Mouse (Mus musculus): ENCODE results near the gene Gemin6. TPM values are rescaled to one million over a fixed set of nuclear protein-coding genes. Genes with fewer than 3 reads are reported as not detected.
"Not testable (repeated sequence)": the region's sequence is repeated elsewhere in the genome, so short reads cannot be mapped to it uniquely, and the experiment has no call there.

The Gemin6 gene
- polyA plus RNA-seq, 1 experiment from 2014 or later: 40.7 TPM

DNA sequence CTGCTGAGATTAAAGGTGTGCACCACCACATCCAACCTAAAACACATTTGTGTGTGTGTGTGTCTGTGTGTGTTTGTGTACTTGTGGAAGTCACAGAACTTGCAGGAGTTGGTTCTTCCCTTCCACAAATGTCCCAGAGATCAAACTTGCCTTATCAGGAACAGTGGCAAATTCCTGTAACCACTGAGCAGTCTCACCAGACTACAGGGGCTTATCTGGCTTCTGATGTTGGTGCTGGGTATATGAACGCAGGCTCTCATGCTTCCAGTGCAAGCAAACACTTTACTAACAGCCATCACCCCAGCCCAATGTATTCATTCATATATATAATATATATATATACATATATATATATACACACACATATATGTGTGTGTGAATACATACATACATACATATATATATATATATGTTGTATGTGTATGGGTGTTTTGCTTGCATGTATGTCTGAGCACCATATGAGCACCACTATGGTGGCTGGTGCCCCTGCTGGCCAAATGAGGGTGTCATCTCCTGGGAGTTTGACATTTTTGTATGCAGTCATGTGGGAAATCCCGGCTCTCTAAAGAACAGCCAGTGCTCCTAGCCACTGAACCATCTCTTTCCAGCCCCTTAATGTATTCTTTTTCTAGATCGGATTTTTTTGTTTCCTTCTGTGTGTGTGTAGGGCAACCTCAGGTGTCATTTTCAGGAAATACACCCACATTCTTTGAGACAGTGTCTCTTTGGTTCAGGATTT, 2.2 kb upstream of the Gemin6 start:
- Histone ChIP-seq H3K9me3 (ENCODE audit: control insufficient read depth, low read depth, low read length) (no peaks in the 10 kb centered on the region), H3K27me3 (ENCODE audit: control insufficient read depth, insufficient read depth, low read length) (no peaks in the 10 kb centered on the region), H3K4me1 (ENCODE audit: control insufficient read depth, insufficient read depth, low read length) (no peaks in the 10 kb centered on the region), H3K4me2 (replicated peaks; ENCODE audit: low read depth, low read length) (no peak overlapping the region), H3K9ac (replicated peaks; ENCODE audit: low read depth, low read length) (no peak overlapping the region), H3K27ac (ENCODE audit: low read length) (no peak overlapping the region), H3K36me3 (ENCODE audit: control insufficient read depth, insufficient read depth, low read length) (no peaks in the 10 kb centered on the region; the same call in 1 of the 2 replicates), H3K4me3 (ENCODE audit: low read depth, low read length) (no peak overlapping the region)
- 78% methylated on average over 3 of the region's 3 CpGs for WGBS
- ATAC-seq (ENCODE audit: insufficient number of reproducible peaks, insufficient read depth, low FRiP score, low read depth): no peak

DNA sequence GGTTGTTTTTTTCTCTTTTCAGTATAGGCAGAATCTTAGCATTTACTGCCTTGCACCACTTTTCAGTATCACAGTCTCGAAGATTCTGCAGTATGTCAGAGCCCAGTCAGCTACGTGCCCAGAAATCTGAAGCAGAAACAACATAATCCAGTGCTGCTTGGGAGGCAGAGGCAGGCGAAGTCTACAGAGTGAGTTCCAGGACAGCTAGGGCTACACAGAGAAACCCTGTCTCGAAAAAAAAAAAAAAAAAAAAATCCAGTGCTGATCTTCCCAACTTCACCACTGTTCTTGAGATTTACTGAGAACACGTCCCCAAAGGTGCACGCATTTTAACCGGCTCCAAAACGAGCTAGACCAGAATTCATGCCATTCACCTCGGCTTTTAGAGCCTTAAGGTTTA, 412 bp upstream of the Gemin6 start:
- no peaks in the 10 kb centered on the region for H3K27me3 ChIP-seq (ENCODE audit: control insufficient read depth, insufficient read depth, low read length)
- WGBS: 8% methylated on average over 9 of the region's 9 CpGs
- peak overlapping the region; percentile 63 for H3K9ac ChIP-seq (replicated peaks; ENCODE audit: low read depth, low read length)
- H3K4me1 ChIP-seq (ENCODE audit: control insufficient read depth, insufficient read depth, low read length): no peaks in the 10 kb centered on the region
- peak overlapping the region; percentile 95; the same call in 1 of the 2 replicates for H3K27ac ChIP-seq (ENCODE audit: low read length)
- H3K4me2 ChIP-seq (replicated peaks; ENCODE audit: low read depth, low read length): peak overlapping the region; percentile 60
- H3K4me3 ChIP-seq (ENCODE audit: low read depth, low read length): peak overlapping the region; percentile 52
- H3K36me3 ChIP-seq (ENCODE audit: control insufficient read depth, insufficient read depth, low read length): no peaks in the 10 kb centered on the region; the same call in 1 of the 2 replicates
- H3K9me3 ChIP-seq (ENCODE audit: control insufficient read depth, low read depth, low read length): no peaks in the 10 kb centered on the region
- 0 out of 2 replicates have a peak, but pooled peaks have one; percentile 40 for ATAC-seq (ENCODE audit: insufficient number of reproducible peaks, insufficient read depth, low FRiP score, low read depth)

DNA sequence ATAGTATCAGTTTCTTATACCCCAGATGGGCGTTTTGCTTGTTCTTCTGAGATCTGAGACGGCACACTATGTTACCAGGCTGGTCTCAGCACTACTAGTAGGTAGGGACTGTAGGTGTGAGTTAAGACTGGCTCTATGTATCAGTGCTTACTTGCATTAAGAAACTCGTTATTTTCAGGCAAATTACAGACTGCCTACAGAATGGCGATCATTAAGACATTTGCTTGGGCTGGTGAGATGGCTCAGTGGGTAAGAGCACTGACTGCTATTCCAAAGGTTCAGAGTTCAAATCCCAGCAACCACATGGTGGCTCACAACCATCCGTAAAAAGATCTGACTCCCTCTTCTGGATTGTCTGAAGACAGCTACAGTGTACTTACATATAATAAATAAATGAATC, 901 bp downstream of the Gemin6 start:
- not testable (repeated sequence) for ATAC-seq (ENCODE audit: insufficient number of reproducible peaks, insufficient read depth, low FRiP score, low read depth); H3K36me3 ChIP-seq (ENCODE audit: control insufficient read depth, insufficient read depth, low read length); H3K4me1 ChIP-seq (ENCODE audit: control insufficient read depth, insufficient read depth, low read length); H3K27me3 ChIP-seq (ENCODE audit: control insufficient read depth, insufficient read depth, low read length); H3K9me3 ChIP-seq (ENCODE audit: control insufficient read depth, low read depth, low read length)
- Histone ChIP-seq H3K4me3 (ENCODE audit: low read depth, low read length) (peak overlapping the region; percentile 52), H3K9ac (replicated peaks; ENCODE audit: low read depth, low read length) (peak overlapping the region; percentile 63), H3K27ac (ENCODE audit: low read length) (peak overlapping the region; percentile 95; the same call in 1 of the 2 replicates), H3K4me2 (replicated peaks; ENCODE audit: low read depth, low read length) (peak overlapping the region; percentile 60)
- WGBS: 36% methylated on average over 4 of the region's 5 CpGs

DNA sequence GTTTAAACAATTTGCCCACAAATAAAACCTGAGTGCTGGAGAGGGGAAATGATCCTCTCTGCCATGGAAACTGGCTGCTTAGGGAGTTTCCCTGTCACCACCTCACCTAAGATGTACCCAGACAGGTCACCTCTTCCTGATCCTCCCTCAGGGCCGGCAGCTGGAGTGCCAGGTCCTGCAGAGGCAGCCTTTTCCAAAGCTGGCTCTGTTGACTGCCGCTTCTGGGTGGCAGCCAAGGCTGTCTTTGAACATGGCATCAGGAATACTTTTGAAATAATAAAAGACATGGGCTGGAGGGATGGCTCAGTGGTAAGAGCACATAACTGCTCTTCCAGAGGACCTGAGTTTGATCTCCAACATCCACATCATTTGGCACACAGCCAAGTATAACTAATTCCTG, 5.2 kb downstream of the Gemin6 start:
- H3K9me3 ChIP-seq (ENCODE audit: control insufficient read depth, low read depth, low read length): no peaks in the 10 kb centered on the region
- H3K27me3 ChIP-seq (ENCODE audit: control insufficient read depth, insufficient read depth, low read length): no peaks in the 10 kb centered on the region
- ATAC-seq (ENCODE audit: insufficient number of reproducible peaks, insufficient read depth, low FRiP score, low read depth): no peak
- H3K36me3 ChIP-seq (ENCODE audit: control insufficient read depth, insufficient read depth, low read length): peaks cover 3% of the 10 kb centered on the region; the same call in 1 of the 2 replicates
- H3K9ac ChIP-seq (replicated peaks; ENCODE audit: low read depth, low read length): no peak overlapping the region
- H3K4me3 ChIP-seq (ENCODE audit: low read depth, low read length): no peak overlapping the region
- H3K4me1 ChIP-seq (ENCODE audit: control insufficient read depth, insufficient read depth, low read length): no peaks in the 10 kb centered on the region
- H3K27ac ChIP-seq (ENCODE audit: low read length): no peak overlapping the region
- H3K4me2 ChIP-seq (replicated peaks; ENCODE audit: low read depth, low read length): no peak overlapping the region
- WGBS: 78% methylated on average over 2 of the region's 2 CpGs

DNA sequence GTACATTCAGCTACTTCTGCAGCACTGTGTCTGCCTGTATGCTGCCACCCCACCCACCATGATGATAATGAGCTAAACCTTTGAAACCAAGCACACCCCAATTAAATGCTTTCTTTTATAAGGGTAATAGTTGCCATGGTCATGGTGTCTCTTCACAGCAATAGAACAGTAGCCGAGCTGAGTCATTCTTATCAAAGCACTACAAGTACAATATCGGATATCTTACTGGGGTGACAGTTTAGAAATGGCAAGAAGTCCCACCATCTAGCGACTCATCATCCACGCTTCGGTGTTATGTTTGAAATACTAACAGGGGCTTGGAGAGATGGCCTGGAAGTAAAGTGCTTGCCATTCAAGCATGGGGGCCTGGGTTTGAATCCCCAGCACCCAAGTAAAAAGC, 9.6 kb downstream of the Gemin6 start:
- Histone ChIP-seq H3K36me3 (ENCODE audit: control insufficient read depth, insufficient read depth, low read length) (peaks cover 8% of the 10 kb centered on the region), H3K4me2 (replicated peaks; ENCODE audit: low read depth, low read length) (no peak overlapping the region), H3K9me3 (ENCODE audit: control insufficient read depth, low read depth, low read length) (no peaks in the 10 kb centered on the region), H3K4me3 (ENCODE audit: low read depth, low read length) (no peak overlapping the region), H3K27me3 (ENCODE audit: control insufficient read depth, insufficient read depth, low read length) (no peaks in the 10 kb centered on the region), H3K27ac (ENCODE audit: low read length) (no peak overlapping the region), H3K4me1 (ENCODE audit: control insufficient read depth, insufficient read depth, low read length) (no peaks in the 10 kb centered on the region), H3K9ac (replicated peaks; ENCODE audit: low read depth, low read length) (no peak overlapping the region)
- ATAC-seq (ENCODE audit: insufficient number of reproducible peaks, insufficient read depth, low FRiP score, low read depth): no peak
- over 99% methylated on average over 5 of the region's 5 CpGs for WGBS

DNA sequence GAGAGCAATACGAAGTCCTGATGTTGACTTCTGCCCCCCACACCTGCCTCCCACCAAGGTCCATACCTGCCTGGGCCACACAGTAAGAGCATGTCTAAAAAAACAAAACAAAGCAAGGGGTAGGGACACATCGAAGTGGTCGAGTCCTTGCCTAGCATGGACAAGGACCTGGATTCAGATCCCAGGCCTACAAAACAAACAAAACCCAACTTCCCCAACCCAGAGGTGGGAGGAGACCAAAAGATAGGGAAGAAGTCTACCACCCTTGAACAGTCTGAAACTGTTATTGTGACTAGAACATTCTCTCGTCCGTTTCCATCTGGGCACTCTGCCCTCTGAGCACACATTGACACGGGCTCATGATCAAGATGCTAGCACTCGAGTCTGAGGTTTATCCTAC, 10.1 kb downstream of the Gemin6 start:
- Histone ChIP-seq H3K4me1 (ENCODE audit: control insufficient read depth, insufficient read depth, low read length) (no peaks in the 10 kb centered on the region), H3K9me3 (ENCODE audit: control insufficient read depth, low read depth, low read length) (no peaks in the 10 kb centered on the region), H3K9ac (replicated peaks; ENCODE audit: low read depth, low read length) (no peak overlapping the region), H3K36me3 (ENCODE audit: control insufficient read depth, insufficient read depth, low read length) (peaks cover 11% of the 10 kb centered on the region), H3K27me3 (ENCODE audit: control insufficient read depth, insufficient read depth, low read length) (no peaks in the 10 kb centered on the region), H3K27ac (ENCODE audit: low read length) (no peak overlapping the region), H3K4me2 (replicated peaks; ENCODE audit: low read depth, low read length) (no peak overlapping the region), H3K4me3 (ENCODE audit: low read depth, low read length) (no peak overlapping the region)
- WGBS: 80% methylated on average over 7 of the region's 7 CpGs
- no peak for ATAC-seq (ENCODE audit: insufficient number of reproducible peaks, insufficient read depth, low FRiP score, low read depth)

DNA sequence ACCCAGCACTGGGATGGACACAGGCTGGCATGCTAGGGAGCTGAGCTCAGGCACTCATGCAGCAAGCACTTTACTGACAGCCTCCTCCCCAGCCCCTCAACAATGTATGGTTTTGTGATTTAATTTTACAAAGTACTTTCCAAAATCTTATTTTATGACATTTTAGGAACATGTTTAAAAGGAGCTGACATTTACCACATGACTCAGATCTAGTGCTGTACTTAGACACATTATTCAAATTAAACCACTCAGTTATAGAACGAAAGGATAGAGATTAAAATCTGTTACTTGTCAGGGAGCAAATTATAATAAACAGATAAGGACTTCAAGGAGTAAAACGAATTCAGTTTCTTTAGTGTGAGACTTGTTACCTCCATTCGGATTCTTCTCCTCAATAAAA, 11.2 kb downstream of the Gemin6 start:
- H3K27me3 ChIP-seq (ENCODE audit: control insufficient read depth, insufficient read depth, low read length): no peaks in the 10 kb centered on the region
- 71% methylated on average over 3 of the region's 3 CpGs for WGBS

DNA sequence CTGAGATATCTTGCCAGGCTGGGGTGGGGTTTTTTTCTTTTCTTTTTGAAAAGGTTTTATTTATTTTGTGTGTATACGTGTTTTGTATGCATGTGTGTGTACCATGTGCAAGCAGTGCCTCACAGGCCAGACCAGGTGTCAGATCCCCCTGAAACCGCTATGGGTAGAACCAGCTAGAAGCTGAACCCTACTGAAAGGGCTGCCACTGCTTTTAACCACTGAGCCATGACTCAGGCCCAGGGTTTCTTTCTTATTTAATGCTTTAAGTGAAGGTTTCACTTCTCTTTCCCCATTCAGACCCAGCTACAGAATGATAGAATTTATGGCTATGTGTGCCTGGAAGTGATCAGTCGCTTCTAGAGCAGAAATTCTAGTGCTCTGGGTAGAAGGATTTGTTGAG, 12.6 kb downstream of the Gemin6 start:
- Histone ChIP-seq H3K27me3 (ENCODE audit: control insufficient read depth, insufficient read depth, low read length) (no peaks in the 10 kb centered on the region), H3K4me2 (replicated peaks; ENCODE audit: low read depth, low read length) (no peak overlapping the region), H3K9ac (replicated peaks; ENCODE audit: low read depth, low read length) (no peak overlapping the region), H3K4me3 (ENCODE audit: low read depth, low read length) (no peak overlapping the region), H3K27ac (ENCODE audit: low read length) (no peak overlapping the region), H3K4me1 (ENCODE audit: control insufficient read depth, insufficient read depth, low read length) (no peaks in the 10 kb centered on the region), H3K9me3 (ENCODE audit: control insufficient read depth, low read depth, low read length) (no peaks in the 10 kb centered on the region), H3K36me3 (ENCODE audit: control insufficient read depth, insufficient read depth, low read length) (peaks cover 19% of the 10 kb centered on the region)
- ATAC-seq (ENCODE audit: insufficient number of reproducible peaks, insufficient read depth, low FRiP score, low read depth): no peak
- WGBS: 97% methylated on average over 3 of the region's 3 CpGs

More for the DNA sequence above, 11.2 kb downstream of the Gemin6 start:
- Histone ChIP-seq H3K4me2 (replicated peaks; ENCODE audit: low read depth, low read length) (no peak overlapping the region), H3K27ac (ENCODE audit: low read length) (no peak overlapping the region), H3K9ac (replicated peaks; ENCODE audit: low read depth, low read length) (no peak overlapping the region), H3K4me3 (ENCODE audit: low read depth, low read length) (no peak overlapping the region), H3K4me1 (ENCODE audit: control insufficient read depth, insufficient read depth, low read length) (no peaks in the 10 kb centered on the region), H3K9me3 (ENCODE audit: control insufficient read depth, low read depth, low read length) (no peaks in the 10 kb centered on the region), H3K36me3 (ENCODE audit: control insufficient read depth, insufficient read depth, low read length) (peaks cover 13% of the 10 kb centered on the region)
- no peak for ATAC-seq (ENCODE audit: insufficient number of reproducible peaks, insufficient read depth, low FRiP score, low read depth)

DNA sequence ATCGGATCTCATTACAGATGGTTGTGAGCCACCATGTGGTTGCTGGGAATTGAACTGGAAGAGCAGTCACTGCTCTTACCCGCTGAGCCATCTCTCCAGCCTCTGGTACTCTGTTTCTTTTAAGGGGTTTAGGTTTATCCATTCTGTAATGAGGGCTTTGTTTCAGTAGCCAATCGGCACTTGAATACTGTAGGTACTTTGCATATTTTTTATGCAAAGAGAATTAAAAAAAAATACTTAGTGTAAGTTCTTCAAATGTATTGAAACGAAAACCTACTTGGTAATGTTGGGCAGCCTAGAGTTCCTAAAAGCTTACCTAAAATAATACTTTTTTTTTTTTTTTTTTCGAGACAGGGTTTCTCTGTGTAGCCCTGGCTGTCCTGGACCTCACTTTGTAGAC, 13.2 kb downstream of the Gemin6 start:
- no peaks in the 10 kb centered on the region for H3K4me1 ChIP-seq (ENCODE audit: control insufficient read depth, insufficient read depth, low read length)

More for the DNA sequence above, 13.2 kb downstream of the Gemin6 start:
- ATAC-seq (ENCODE audit: insufficient number of reproducible peaks, insufficient read depth, low FRiP score, low read depth): no peak
- peaks cover 24% of the 10 kb centered on the region for H3K36me3 ChIP-seq (ENCODE audit: control insufficient read depth, insufficient read depth, low read length)
- no peak overlapping the region for H3K4me3 ChIP-seq (ENCODE audit: low read depth, low read length)
- no peak overlapping the region for H3K27ac ChIP-seq (ENCODE audit: low read length)
- 92% methylated on average over 5 of the region's 5 CpGs for WGBS
- H3K9ac ChIP-seq (replicated peaks; ENCODE audit: low read depth, low read length): no peak overlapping the region
- H3K4me2 ChIP-seq (replicated peaks; ENCODE audit: low read depth, low read length): no peak overlapping the region
- no peaks in the 10 kb centered on the region for H3K27me3 ChIP-seq (ENCODE audit: control insufficient read depth, insufficient read depth, low read length)
- H3K9me3 ChIP-seq (ENCODE audit: control insufficient read depth, low read depth, low read length): no peaks in the 10 kb centered on the region
